Mouse (Mus musculus) C2C12 (cell line): ENCODE results near the gene Zbtb45. TPM values are rescaled to one million over a fixed set of nuclear protein-coding genes. Genes with fewer than 3 reads are reported as not detected.

Source experiments
- H3K27me3 ChIP-seq: one replicate; pipeline ENCODE4 v1.6.1; 2011; ENCODE audit not compliant: control insufficient read depth, insufficient read depth, insufficient read length
- H3K36me3 ChIP-seq: one replicate; pipeline ENCODE4 v1.6.1; 2011; ENCODE audit not compliant: control insufficient read depth, insufficient read depth
- H3K4me3 ChIP-seq: one replicate; pipeline ENCODE4 v1.5.1; 2011; ENCODE audit warnings: mild to moderate bottlenecking, control low read depth; ENCODE audit not compliant: poor library complexity, insufficient read depth, severe bottlenecking
- H3K79me2 ChIP-seq: one replicate; pipeline ENCODE4 v1.6.1; 2011; ENCODE audit not compliant: control insufficient read depth, insufficient read depth
- H3K79me3 ChIP-seq: one replicate; pipeline ENCODE4 v1.6.1; 2011; ENCODE audit warnings: low read depth, control low read depth
- H3ac ChIP-seq: one replicate; pipeline ENCODE3; 2011; ENCODE audit warnings: low read depth; ENCODE audit not compliant: control insufficient read depth, insufficient read length
- CEBPB ChIP-seq: IDR thresholded peaks from one replicate; pipeline ENCODE4 v1.6.1; 2011; ENCODE audit warnings: low read depth, mild to moderate bottlenecking, control low read depth, moderate library complexity
- CTCF ChIP-seq: IDR thresholded peaks from one replicate; pipeline ENCODE4 v1.5.1; 2011; ENCODE audit not compliant: control insufficient read depth, insufficient read depth, insufficient read length
- FOSL1 ChIP-seq: IDR thresholded peaks from one replicate; pipeline ENCODE4 v1.8.0; 2011; ENCODE audit warnings: mild to moderate bottlenecking, low read length; ENCODE audit not compliant: poor library complexity, insufficient read depth, severe bottlenecking
- MAX ChIP-seq: IDR thresholded peaks from one replicate; pipeline ENCODE4 v1.6.1; 2011; ENCODE audit warnings: mild to moderate bottlenecking, control low read depth
- MYOD1 ChIP-seq: IDR thresholded peaks from one replicate; pipeline ENCODE4 v1.6.1; 2011; ENCODE audit warnings: low read depth; ENCODE audit not compliant: control insufficient read depth, insufficient read length
- MYOG ChIP-seq: IDR thresholded peaks from one replicate; pipeline ENCODE4 v1.6.1; 2011; ENCODE audit not compliant: control insufficient read depth, insufficient read length; ENCODE audit errors: extremely low read depth
- USF1 ChIP-seq: IDR thresholded peaks from one replicate; pipeline ENCODE4 v1.6.1; 2011; ENCODE audit warnings: low read depth, mild to moderate bottlenecking, control low read depth, moderate library complexity
- long read RNA-seq, 2 experiments: library from polyadenylated mRNA; unstranded; transcript quantifications; one replicate each; pipeline ENCODE4 v2.0.0; 2019 to 2020
- polyA plus RNA-seq: library from polyadenylated mRNA; unstranded; fragments of >200 nt; fragmentation: generic; extraction: Trizol; gene quantifications from one replicate; pipeline ENCODE4 v1.2.1, GENCODE M21; 2012; ENCODE audit warnings: missing spikeins

Zbtb45 gene
- polyA plus RNA-seq = 19.4 TPM
- long read RNA-seq, experiment 1, partial matches to known transcripts = 4 of 14 reads
- long read RNA-seq, experiment 1, other reads (novel, unspliced or antisense) = 9 of 14 reads
- long read RNA-seq, experiment 2, transcript Zbtb45-201 (3 exons, 2,171 nt) = major isoform, 22 of 51 reads
- long read RNA-seq, experiment 2, partial matches to known transcripts = 0 of 51 reads
- long read RNA-seq, experiment 2, other reads (novel, unspliced or antisense) = 24 of 51 reads

DNA sequence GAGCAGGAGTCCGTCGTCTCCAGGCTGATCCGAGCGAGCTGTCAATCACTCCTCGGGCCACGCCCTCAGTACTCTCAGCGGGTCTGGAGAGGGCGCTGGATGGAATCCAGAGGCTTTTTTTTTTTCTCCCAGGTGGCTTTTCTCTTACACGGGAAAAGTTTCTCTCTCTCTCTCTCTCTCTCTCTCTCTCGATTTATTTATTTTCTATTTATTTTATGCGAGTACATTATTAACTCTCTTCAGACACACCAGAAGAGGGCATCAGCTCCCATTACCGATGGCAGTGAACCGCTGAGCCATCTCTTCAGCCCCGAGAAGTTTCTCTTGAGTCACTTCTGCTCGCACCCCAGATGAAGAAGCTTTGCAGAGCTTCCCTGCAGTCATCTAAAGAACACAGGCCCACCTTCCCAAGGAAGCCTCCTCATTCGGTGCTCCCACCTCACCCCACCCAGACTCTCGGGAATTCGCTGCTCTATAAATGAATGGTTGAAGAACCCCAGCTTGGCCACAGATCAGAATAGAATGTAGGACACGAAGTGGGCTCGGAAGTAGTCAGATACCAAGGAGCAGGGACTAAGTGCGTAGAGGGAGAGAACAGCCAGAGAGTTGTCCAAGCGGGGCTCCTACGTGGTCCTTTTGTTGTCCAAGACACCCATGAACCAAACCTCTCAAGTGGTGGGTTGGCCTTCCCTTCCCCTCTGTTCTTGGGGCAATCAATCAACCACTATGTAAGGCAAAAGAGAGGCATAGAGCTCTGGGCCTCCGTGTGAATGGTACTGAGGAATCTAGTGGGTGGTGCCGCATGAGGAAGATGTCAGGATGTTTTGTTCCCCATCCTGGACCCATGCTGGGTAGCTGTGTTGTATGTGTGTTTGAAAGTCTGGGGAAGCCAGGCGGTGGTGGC lies at the start of gene Zbtb45:
Gene Zbtb45 (minus strand): TSS at position 30 of the 904 bp plus-strand sequence.
- Histone ChIP-seq H3K79me3 (peaks cover 6% of the 10 kb centered on the region), H3ac (peak within 1 kb of the TSS; percentile 72), H3K27me3 (no peaks in the 10 kb centered on the region), H3K79me2 (peaks cover 14% of the 10 kb centered on the region), H3K4me3 (peak within 1 kb of the TSS; percentile 64), H3K36me3 (peaks cover 14% of the 10 kb centered on the region)
- TF ChIP-seq MAX = no peak
- no peak for TF ChIP-seq MYOG
- TF ChIP-seq CEBPB = no peak
- no peak for TF ChIP-seq CTCF

DNA sequence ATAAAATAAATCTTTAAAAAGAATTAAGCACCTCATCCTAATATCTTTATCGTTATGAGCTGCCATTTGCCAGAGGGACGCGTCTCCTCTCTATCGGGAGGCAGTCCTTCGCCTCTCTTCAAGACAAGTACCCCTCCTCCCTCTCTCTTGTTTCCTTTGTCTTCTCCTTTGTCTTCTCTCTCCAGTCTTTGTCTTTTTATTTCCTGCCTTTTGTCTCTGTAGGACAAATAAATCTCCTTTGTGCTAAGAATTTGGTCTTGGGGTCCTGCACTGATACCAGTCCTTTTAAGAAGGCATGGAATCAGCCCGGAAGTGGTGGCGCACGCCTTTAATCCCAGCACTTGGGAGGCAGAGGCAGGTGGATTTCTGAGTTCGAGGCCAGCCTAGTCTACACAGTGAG lies 49.7 kb upstream of the Zbtb45 start:
- H3K79me3 ChIP-seq = no peaks in the 10 kb centered on the region
- H3K27me3 ChIP-seq = peaks cover 3% of the 10 kb centered on the region
- H3K79me2 ChIP-seq = no peaks in the 10 kb centered on the region
- H3ac ChIP-seq = no peak overlapping the region
- no peak overlapping the region for H3K4me3 ChIP-seq
- TF ChIP-seq MYOD1 (no peak), MYOG (no peak), USF1 (no peak), FOSL1 (no peak), MAX (no peak), CTCF (no peak), CEBPB (no peak)
- H3K36me3 ChIP-seq = no peaks in the 10 kb centered on the region

DNA sequence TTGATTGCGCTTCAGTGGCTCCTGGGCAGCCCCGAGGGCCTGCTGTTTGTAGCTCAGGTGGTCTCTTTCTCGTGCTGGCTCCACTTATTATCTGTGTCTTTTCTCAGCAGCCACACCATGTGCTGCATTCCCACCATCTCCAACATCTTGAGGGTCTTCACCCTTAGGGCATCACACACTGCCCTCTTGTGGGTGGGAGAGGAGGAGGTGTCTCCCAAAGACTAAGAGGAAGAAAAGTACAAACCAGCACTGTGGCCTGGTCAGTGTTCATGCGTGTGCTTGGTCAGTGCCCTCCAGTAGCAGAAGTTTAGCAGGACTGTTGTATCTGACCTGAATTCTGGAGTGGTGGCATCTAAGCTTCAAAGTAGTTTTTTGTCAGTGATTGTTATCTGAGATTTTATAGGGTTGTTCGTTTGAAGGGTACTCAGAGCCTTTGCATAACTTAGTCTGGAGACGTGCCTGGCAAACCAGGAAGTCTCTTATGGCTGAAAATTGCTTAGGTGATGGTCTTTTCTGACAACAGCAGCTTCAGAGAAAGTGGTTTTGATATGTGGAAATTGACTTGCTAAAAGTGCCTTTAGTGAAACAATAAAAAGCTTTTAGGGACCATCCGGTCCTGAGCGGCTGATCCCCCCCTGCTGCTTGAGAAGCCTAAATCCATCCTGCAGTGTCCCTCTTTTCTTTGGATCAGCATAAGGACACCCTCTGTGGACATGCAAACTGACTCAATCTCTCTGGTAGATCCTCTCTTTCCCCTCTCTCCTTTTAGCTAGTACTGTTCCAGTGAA lies 47.3 kb upstream of the Zbtb45 start:
- no peak for TF ChIP-seq FOSL1
- TF ChIP-seq MYOG = no peak
- TF ChIP-seq MAX = no peak
- no peak for TF ChIP-seq USF1
- TF ChIP-seq CEBPB = no peak
- TF ChIP-seq MYOD1 = no peak
- no peak for TF ChIP-seq CTCF
- Histone ChIP-seq H3K79me3 (no peaks in the 10 kb centered on the region), H3ac (no peak overlapping the region), H3K79me2 (no peaks in the 10 kb centered on the region), H3K36me3 (no peaks in the 10 kb centered on the region), H3K27me3 (peaks cover 3% of the 10 kb centered on the region), H3K4me3 (no peak overlapping the region)

DNA sequence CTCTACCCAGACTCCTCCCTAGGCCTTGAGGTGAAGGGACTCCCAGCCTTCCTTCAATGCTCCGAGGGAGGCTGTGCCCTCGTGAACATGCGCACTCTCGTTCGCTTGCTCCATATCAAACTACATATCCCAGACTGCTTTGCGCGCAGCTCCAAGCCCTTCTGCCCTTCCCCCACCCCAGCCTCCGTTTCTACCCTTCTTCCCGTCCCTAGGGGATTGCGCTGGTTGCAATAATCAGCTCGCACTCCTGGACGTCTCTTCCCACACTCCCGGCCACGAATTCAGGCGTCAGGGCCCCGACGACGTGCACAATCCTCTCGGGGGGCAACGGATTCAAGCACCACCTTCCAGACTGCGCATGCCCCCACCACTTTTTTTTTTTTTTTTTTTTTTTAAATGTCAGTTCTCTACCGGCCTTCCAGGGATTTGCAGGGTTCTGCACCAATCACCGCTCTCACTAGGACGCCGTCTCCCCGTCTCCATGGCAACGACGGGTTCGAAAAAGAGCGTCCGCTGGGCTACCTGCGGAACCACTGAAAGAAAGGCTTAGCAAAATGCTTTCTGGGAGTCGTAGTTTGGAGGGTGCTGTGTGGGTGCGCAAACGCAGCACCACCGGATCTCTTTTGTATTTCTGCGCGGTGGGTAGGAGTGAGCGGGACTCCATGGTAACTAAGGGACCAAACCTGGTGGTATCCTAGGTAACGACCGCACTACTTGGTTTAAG lies 44.6 kb upstream of the Zbtb45 start, which contains the start of gene Mzf1:
Gene Mzf1 (minus strand): TSS at position 478 of the 724 bp plus-strand sequence.
- Histone ChIP-seq H3ac (peak within 1 kb of the TSS; percentile 68), H3K79me2 (no peaks in the 10 kb centered on the region), H3K79me3 (no peaks in the 10 kb centered on the region), H3K4me3 (peak within 1 kb of the TSS; percentile 26), H3K36me3 (no peaks in the 10 kb centered on the region), H3K27me3 (no peaks in the 10 kb centered on the region)
- TF ChIP-seq MYOD1 = no peak
- TF ChIP-seq CTCF = no peak

DNA sequence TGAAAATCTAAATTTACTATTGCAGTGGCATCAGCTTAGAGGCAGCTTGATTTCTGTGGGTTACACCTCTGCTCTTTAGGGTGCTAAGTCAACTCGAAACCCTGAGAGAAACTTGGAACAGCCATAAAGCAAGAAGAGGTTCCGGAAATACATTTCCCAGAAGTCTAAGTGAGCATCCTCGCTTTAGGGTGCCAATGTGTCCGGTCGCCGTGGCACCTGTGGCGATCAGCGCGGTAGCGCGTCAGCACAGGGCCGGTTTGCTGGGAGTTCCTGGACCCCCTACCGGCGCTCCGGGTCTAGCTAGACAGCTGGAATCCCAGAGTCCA lies 44.1 kb upstream of the Zbtb45 start:
- H3K4me3 ChIP-seq = no peak overlapping the region
- TF ChIP-seq CTCF (no peak), USF1 (no peak), CEBPB (no peak), FOSL1 (no peak), MAX (no peak), MYOD1 (no peak), MYOG (no peak)

More for the DNA sequence above, 44.1 kb upstream of the Zbtb45 start:
- Histone ChIP-seq H3K79me2 (no peaks in the 10 kb centered on the region), H3ac (no peak overlapping the region), H3K36me3 (no peaks in the 10 kb centered on the region), H3K27me3 (no peaks in the 10 kb centered on the region), H3K79me3 (no peaks in the 10 kb centered on the region)
